ENCODE assay signal across 27 mouse cellular contexts in the genomic region with DNA sequence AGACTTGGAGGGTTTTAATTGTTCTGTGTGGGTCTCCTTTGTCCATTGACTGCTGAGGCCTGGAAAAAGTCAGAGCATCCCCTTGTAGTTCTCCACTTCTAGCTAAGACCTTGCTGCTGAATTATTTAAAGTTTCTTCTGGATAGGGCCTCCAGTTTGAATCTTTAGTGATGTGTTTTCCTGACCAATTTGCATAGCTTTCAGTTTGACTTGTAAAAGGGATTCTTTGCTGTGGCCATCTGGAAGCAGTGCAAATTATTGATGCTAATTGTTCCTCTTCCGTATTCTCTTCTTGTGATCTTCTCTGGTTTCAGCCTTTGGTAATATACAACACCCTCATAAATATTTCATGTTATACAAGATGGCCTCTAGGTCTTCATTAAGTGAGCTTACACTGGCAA.
DNase-seq lines count a peak whose midpoint lies in the region; ATAC-seq lines count a peak whose summit lies in the region.
"Had no signal": no experiment of that assay in that cellular context is flagged by ENCODE, and none has a peak within 500 bp of the region (broad histone marks: within the 10 kb centered on the region; RNA-seq: fewer than 3 reads in every experiment).

No protein-coding gene starts in this region.

- H3K4me2 ChIP-seq in forebrain, embryonic 12.5 days = no peak overlapping the region
- H3K4me2 ChIP-seq in forebrain, embryonic 16.5 days (ENCODE audit: low read length) = no peak overlapping the region
- H3K4me2 ChIP-seq in midbrain, embryonic 12.5 days (replicated peaks) = no peak overlapping the region
- H3K4me2 ChIP-seq in midbrain, embryonic 15.5 days = no peak overlapping the region
- H3K4me2 ChIP-seq in intestine, embryonic 16.5 days (ENCODE audit: low read depth, low read length) = no peak overlapping the region
- H3K4me2 ChIP-seq: embryonic facial prominence, embryonic 13.5 days; heart, embryonic 12.5 days; heart, embryonic 15.5 days; hindbrain, embryonic 13.5 days had no signal

- no peak overlapping the region for H3K27ac ChIP-seq in forebrain, embryonic 12.5 days
- H3K27ac ChIP-seq in forebrain, embryonic 16.5 days (ENCODE audit: low read length) = no peak overlapping the region
- H3K27ac ChIP-seq in midbrain, embryonic 12.5 days (replicated peaks) = 0 out of 2 replicates have a peak overlapping the region, but pooled peaks have one; percentile 22
- no peak overlapping the region for H3K27ac ChIP-seq in midbrain, embryonic 10.5 days (replicated peaks)
- H3K27ac ChIP-seq in midbrain, embryonic 15.5 days = no peak overlapping the region
- H3K27ac ChIP-seq in intestine, embryonic 16.5 days (ENCODE audit: low read length) = no peak overlapping the region
- H3K27ac ChIP-seq: embryonic facial prominence, embryonic 10.5 days; embryonic facial prominence, embryonic 13.5 days; heart, embryonic 15.5 days; hindbrain, embryonic 10.5 days; hindbrain, embryonic 13.5 days had no signal

- no peak overlapping the region for H3K4me3 ChIP-seq in forebrain, embryonic 12.5 days (replicated peaks)
- H3K4me3 ChIP-seq in forebrain, embryonic 16.5 days (replicated peaks; ENCODE audit: low read length) = no peak overlapping the region
- H3K4me3 ChIP-seq in midbrain, embryonic 12.5 days = no peak overlapping the region
- no peak overlapping the region for H3K4me3 ChIP-seq in midbrain, embryonic 10.5 days
- H3K4me3 ChIP-seq in midbrain, embryonic 15.5 days = no peak overlapping the region
- no peak overlapping the region for H3K4me3 ChIP-seq in intestine, embryonic 16.5 days (ENCODE audit: low read length)
- H3K4me3 ChIP-seq: embryonic facial prominence, embryonic 10.5 days; embryonic facial prominence, embryonic 13.5 days; erythroblast, embryonic 14.5 days; heart, embryonic 12.5 days; heart, embryonic 15.5 days; hindbrain, embryonic 10.5 days; hindbrain, embryonic 13.5 days had no signal

- no peak overlapping the region for H3K9ac ChIP-seq in forebrain, embryonic 12.5 days
- H3K9ac ChIP-seq in forebrain, embryonic 16.5 days (replicated peaks; ENCODE audit: low read depth, low read length) = no peak overlapping the region
- no peak overlapping the region for H3K9ac ChIP-seq in midbrain, embryonic 12.5 days (replicated peaks)
- no peak overlapping the region for H3K9ac ChIP-seq in midbrain, embryonic 15.5 days
- no peak overlapping the region for H3K9ac ChIP-seq in intestine, embryonic 16.5 days (ENCODE audit: low read depth, low read length)
- H3K9ac ChIP-seq: embryonic facial prominence, embryonic 13.5 days; heart, embryonic 12.5 days; heart, embryonic 15.5 days; hindbrain, embryonic 13.5 days had no signal

- no peak for DNase-seq in midbrain, embryonic 10.5 days (ENCODE audit: low spot score)
- DNase-seq in A20 (ENCODE audit: low read depth, low spot score) = peak; percentile 65
- DNase-seq: adrenal gland, adult 2 months; adrenal gland, postnatal 14 days; B cell, adult 2 months; cerebellum, adult 11-12 months; cerebellum, adult 8-10 months; cerebellum, postnatal 36 days; embryo, embryonic 11 days; gastrocnemius, postnatal 25 days; heart, adult 18-20 months; heart, postnatal 10 days; heart, postnatal 36 days had no signal

- no peaks in the 10 kb centered on the region for H3K27me3 ChIP-seq in forebrain, embryonic 12.5 days
- no peaks in the 10 kb centered on the region for H3K27me3 ChIP-seq in forebrain, embryonic 16.5 days (replicated peaks; ENCODE audit: control insufficient read depth, insufficient read depth, low read length)
- no peaks in the 10 kb centered on the region for H3K27me3 ChIP-seq in midbrain, embryonic 12.5 days
- H3K27me3 ChIP-seq in midbrain, embryonic 10.5 days (ENCODE audit: low read depth, poor library complexity, severe bottlenecking) = no peaks in the 10 kb centered on the region
- no peaks in the 10 kb centered on the region for H3K27me3 ChIP-seq in midbrain, embryonic 15.5 days (replicated peaks)
- no peaks in the 10 kb centered on the region for H3K27me3 ChIP-seq in intestine, embryonic 16.5 days (replicated peaks; ENCODE audit: control insufficient read depth, insufficient read depth, low read length)
- H3K27me3 ChIP-seq: heart, embryonic 12.5 days; heart, embryonic 15.5 days; hindbrain, embryonic 13.5 days had no signal

- ATAC-seq in forebrain, embryonic 12.5 days (ENCODE audit: low FRiP score) = 0 out of 2 replicates have a peak, but pooled peaks have one; percentile 13
- ATAC-seq in forebrain, embryonic 16.5 days = no peak
- ATAC-seq in midbrain, embryonic 12.5 days (ENCODE audit: low FRiP score, low read depth) = peak; percentile 68; the same call in 1 of the 2 replicates
- peak; percentile 46; the same call in 1 of the 2 replicates for ATAC-seq in midbrain, embryonic 15.5 days (replicated peaks)
- no peak for ATAC-seq in intestine, embryonic 16.5 days
- no peak for ATAC-seq in megakaryocyte, adult 5-6 weeks (ENCODE audit: poor library complexity, severe bottlenecking)
- ATAC-seq: hindbrain, embryonic 16.5 days had no signal

- 43% methylated on average over 1 of the region's 1 CpGs for WGBS in forebrain, embryonic 12.5 days
- 32% methylated on average over 1 of the region's 1 CpGs for WGBS in forebrain, embryonic 16.5 days
- 44% methylated on average over 1 of the region's 1 CpGs for WGBS in midbrain, embryonic 12.5 days
- 73% methylated on average over 1 of the region's 1 CpGs for WGBS in midbrain, embryonic 10.5 days
- 30% methylated on average over 1 of the region's 1 CpGs for WGBS in midbrain, embryonic 15.5 days
- 78% methylated on average over 1 of the region's 1 CpGs for WGBS in intestine, embryonic 16.5 days

- no peaks in the 10 kb centered on the region for H3K36me3 ChIP-seq in forebrain, embryonic 12.5 days (replicated peaks)
- H3K36me3 ChIP-seq in forebrain, embryonic 16.5 days (ENCODE audit: control insufficient read depth, insufficient read depth) = no peaks in the 10 kb centered on the region
- no peaks in the 10 kb centered on the region for H3K36me3 ChIP-seq in midbrain, embryonic 12.5 days
- H3K36me3 ChIP-seq in midbrain, embryonic 10.5 days = no peaks in the 10 kb centered on the region
- no peaks in the 10 kb centered on the region for H3K36me3 ChIP-seq in midbrain, embryonic 15.5 days (replicated peaks)
- no peaks in the 10 kb centered on the region for H3K36me3 ChIP-seq in intestine, embryonic 16.5 days (ENCODE audit: control insufficient read depth, insufficient read depth, low read length)
- H3K36me3 ChIP-seq: embryonic facial prominence, embryonic 10.5 days; embryonic facial prominence, embryonic 13.5 days; heart, embryonic 12.5 days; heart, embryonic 15.5 days; hindbrain, embryonic 10.5 days; hindbrain, embryonic 13.5 days had no signal

- H3K4me1 ChIP-seq in forebrain, embryonic 12.5 days = peaks cover 11% of the 10 kb centered on the region
- no peaks in the 10 kb centered on the region for H3K4me1 ChIP-seq in forebrain, embryonic 16.5 days (replicated peaks; ENCODE audit: control insufficient read depth, insufficient read depth, low read length)
- H3K4me1 ChIP-seq in midbrain, embryonic 12.5 days = peaks cover 4% of the 10 kb centered on the region; the same call in 1 of the 2 replicates
- peaks cover 9% of the 10 kb centered on the region; the same call in 1 of the 2 replicates for H3K4me1 ChIP-seq in midbrain, embryonic 10.5 days
- H3K4me1 ChIP-seq in midbrain, embryonic 15.5 days = peaks cover 11% of the 10 kb centered on the region
- no peaks in the 10 kb centered on the region for H3K4me1 ChIP-seq in intestine, embryonic 16.5 days (ENCODE audit: control insufficient read depth, insufficient read depth, low read length)
- H3K4me1 ChIP-seq: embryonic facial prominence, embryonic 13.5 days; heart, embryonic 15.5 days had no signal

- no peaks in the 10 kb centered on the region for H3K9me3 ChIP-seq in forebrain, embryonic 12.5 days
- no peaks in the 10 kb centered on the region; the same call in 1 of the 2 replicates for H3K9me3 ChIP-seq in forebrain, embryonic 16.5 days (ENCODE audit: control insufficient read depth, low read length)
- H3K9me3 ChIP-seq in midbrain, embryonic 12.5 days = 0 out of 2 replicates have a peak, but pooled peaks cover 5% of the 10 kb centered on the region
- no peaks in the 10 kb centered on the region for H3K9me3 ChIP-seq in midbrain, embryonic 10.5 days (replicated peaks)
- H3K9me3 ChIP-seq in midbrain, embryonic 15.5 days = no peaks in the 10 kb centered on the region
- H3K9me3 ChIP-seq in intestine, embryonic 16.5 days (ENCODE audit: control insufficient read depth, low read length) = no peaks in the 10 kb centered on the region
- H3K9me3 ChIP-seq: embryonic facial prominence, embryonic 10.5 days; embryonic facial prominence, embryonic 13.5 days; heart, embryonic 12.5 days; heart, embryonic 15.5 days; hindbrain, embryonic 10.5 days; hindbrain, embryonic 13.5 days had no signal

Comparison
In these comparisons a context has a peak if more than half of its experiments do, and no peak if none do; other contexts are left out.
1. ATAC-seq: peak in forebrain, embryonic 12.5 days (single experiment), midbrain, embryonic 12.5 days (single experiment) and midbrain, embryonic 15.5 days (single experiment); none in forebrain, embryonic 16.5 days (single experiment), intestine, embryonic 16.5 days (single experiment) and megakaryocyte, adult 5-6 weeks (single experiment).